Mouse (Mus musculus) limb, embryonic 13.5 days (tissue): Measurements from ENCODE around the gene Gdnf. TPM values are rescaled to one million over a fixed set of nuclear protein-coding genes. Genes with fewer than 3 reads are reported as not detected.
A peak's percentile ranks its signal among the peaks of the same experiment; 100 is the strongest.

Experiments used
- ATAC-seq: fragments of 200-750 bp; cut with Nextera tagmentation; 2 replicates; pipeline ENCODE4 v1.8.0; 2017; ENCODE audit warnings: low read depth, moderate number of reproducible peaks, moderate TSS enrichment; ENCODE audit not compliant: low FRiP score
- H3K27ac ChIP-seq: fragments of 300-500 bp; sonication (generic); 2 replicates; pipeline ENCODE4 v1.5.1; 2015; ENCODE audit warnings: inconsistent platforms, mild to moderate bottlenecking, moderate library complexity
- H3K27me3 ChIP-seq: fragments of 300-500 bp; sonication (generic); 2 replicates; pipeline ENCODE4 v1.6.1; 2015; ENCODE audit warnings: mild to moderate bottlenecking, inconsistent platforms
- H3K36me3 ChIP-seq: fragments of 300-500 bp; sonication (generic); 2 replicates; pipeline ENCODE4 v1.6.1; 2015; ENCODE audit warnings: inconsistent platforms, mild to moderate bottlenecking, moderate library complexity
- H3K4me1 ChIP-seq: fragments of 300-500 bp; sonication (generic); 2 replicates; pipeline ENCODE4 v1.6.1; 2015; ENCODE audit warnings: inconsistent platforms
- H3K4me2 ChIP-seq: fragments of 300-500 bp; sonication (generic); replicated peaks from 2 replicates; pipeline ENCODE4 v1.6.1; 2015; ENCODE audit warnings: inconsistent platforms, mild to moderate bottlenecking, moderate library complexity
- H3K4me3 ChIP-seq: fragments of 300-500 bp; sonication (generic); 2 replicates; pipeline ENCODE4 v1.5.1; 2015; ENCODE audit warnings: moderate library complexity, mild to moderate bottlenecking, inconsistent platforms
- H3K9ac ChIP-seq: fragments of 300-500 bp; sonication (generic); 2 replicates; pipeline ENCODE4 v1.6.1; 2015; ENCODE audit warnings: mild to moderate bottlenecking, inconsistent platforms
- H3K9me3 ChIP-seq: fragments of 300-500 bp; sonication (generic); 2 replicates; pipeline ENCODE4 v1.6.1; 2016; ENCODE audit warnings: inconsistent platforms
- WGBS: fragments of 180-500 bp; shearing (Covaris S2); methylation state at CpG from one replicate; pipeline ENCODE4 v1.1.7; 2015; 5-methylcytosine and 5-hydroxymethylcytosine counted together
- polyA plus RNA-seq: library from polyadenylated mRNA; unstranded; fragments of >200 nt; fragmentation: Nextera tagmentation; extraction: Ambion mirVana; gene quantifications from 2 replicates; pipeline ENCODE4 v1.2.1, GENCODE M21; 2015

Gene Gdnf
- 0.60 and 0.84 TPM in 2 replicates for polyA plus RNA-seq

DNA sequence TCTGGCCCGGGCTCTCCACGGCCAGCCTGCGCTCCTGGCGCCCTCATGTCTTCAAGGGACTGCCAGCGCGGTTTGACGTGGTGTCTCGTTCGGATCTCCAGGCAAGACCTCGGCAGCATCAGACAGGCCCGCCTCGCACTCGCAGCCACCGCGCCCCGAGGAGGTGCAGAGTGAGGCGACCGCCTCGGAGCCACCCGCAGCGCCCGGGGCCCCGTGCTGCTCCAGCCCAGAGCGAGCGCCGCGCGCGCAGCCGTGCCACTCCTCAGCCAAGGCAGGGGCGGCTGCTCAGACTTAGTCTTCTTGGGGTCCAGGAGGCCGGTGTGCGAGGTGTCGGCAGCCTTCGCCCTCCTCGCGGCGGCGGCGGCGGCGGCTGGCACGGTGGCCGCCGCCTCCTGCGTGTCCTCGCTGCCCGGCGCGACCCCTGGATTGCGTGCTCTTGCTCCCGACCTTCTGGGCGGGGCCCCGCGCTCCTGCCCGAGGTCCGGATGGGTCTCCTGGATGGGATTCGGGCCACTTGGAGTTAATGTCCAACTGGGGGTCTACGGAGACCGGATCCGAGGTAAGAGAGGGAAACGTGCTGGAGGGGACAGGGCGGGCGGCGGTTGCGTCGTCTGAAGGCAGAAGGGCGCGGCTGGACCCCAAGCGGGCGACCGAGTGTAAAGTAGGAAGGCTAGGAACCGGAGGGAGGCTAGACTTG lies at the start of gene Gdnf:
Gdnf (plus strand) TSS at position 291 of the 697 bp plus-strand sequence.
- peak within 1 kb of the TSS; percentile 97 for H3K4me2 ChIP-seq
- peaks cover 58% of the 10 kb centered on the region for H3K4me1 ChIP-seq
- WGBS: under 1% methylated on average over 70 of the region's 73 CpGs
- H3K27ac ChIP-seq: no peak within 1 kb of the TSS
- H3K36me3 ChIP-seq: no peaks in the 10 kb centered on the region
- no peaks in the 10 kb centered on the region for H3K9me3 ChIP-seq
- peak within 1 kb of the TSS; percentile 63 for H3K4me3 ChIP-seq
- peak; percentile 34 for ATAC-seq
- peaks cover 98% of the 10 kb centered on the region for H3K27me3 ChIP-seq
- peak within 1 kb of the TSS; percentile 70 for H3K9ac ChIP-seq

DNA sequence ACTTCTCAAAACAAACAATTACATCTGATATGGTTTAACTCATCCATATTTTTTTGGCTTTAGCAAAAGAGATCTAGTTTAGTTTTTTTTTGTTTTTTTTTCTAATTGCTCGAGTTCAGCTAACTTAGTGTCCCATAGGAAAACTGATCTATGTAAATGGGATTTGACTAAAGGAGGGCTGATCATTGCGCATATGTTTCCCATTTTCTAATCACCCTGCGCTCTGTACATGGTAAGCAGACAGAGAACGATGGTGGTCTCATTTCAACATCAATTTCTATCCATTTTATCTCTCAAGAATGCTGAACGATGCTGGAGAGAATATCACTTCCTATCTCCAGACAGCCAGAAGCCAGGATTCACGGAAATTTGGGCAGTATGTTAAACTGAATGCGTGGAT lies 43.5 kb upstream of the Gdnf start:
- no peaks in the 10 kb centered on the region for H3K27me3 ChIP-seq
- H3K36me3 ChIP-seq: no peaks in the 10 kb centered on the region
- H3K4me3 ChIP-seq: no peak overlapping the region
- H3K4me1 ChIP-seq: no peaks in the 10 kb centered on the region
- no peaks in the 10 kb centered on the region for H3K9me3 ChIP-seq
- no peak overlapping the region for H3K9ac ChIP-seq
- no peak overlapping the region for H3K27ac ChIP-seq
- no peak for ATAC-seq
- WGBS: 77% methylated on average over 7 of the region's 7 CpGs
- no peak overlapping the region for H3K4me2 ChIP-seq

- Histone ChIP-seq H3K27me3 (no peaks in the 10 kb centered on the region), H3K9me3 (no peaks in the 10 kb centered on the region), H3K36me3 (no peaks in the 10 kb centered on the region), H3K4me3 (no peak overlapping the region), H3K27ac (no peak overlapping the region), H3K4me2 (no peak overlapping the region), H3K9ac (no peak overlapping the region), H3K4me1 (no peaks in the 10 kb centered on the region)
- ATAC-seq: no peak
- 83% methylated on average over 8 of the region's 8 CpGs for WGBS
These were observed 37.7 kb upstream of the Gdnf start for GRCm38 (mm10) chr15:7772983-7773382.

DNA sequence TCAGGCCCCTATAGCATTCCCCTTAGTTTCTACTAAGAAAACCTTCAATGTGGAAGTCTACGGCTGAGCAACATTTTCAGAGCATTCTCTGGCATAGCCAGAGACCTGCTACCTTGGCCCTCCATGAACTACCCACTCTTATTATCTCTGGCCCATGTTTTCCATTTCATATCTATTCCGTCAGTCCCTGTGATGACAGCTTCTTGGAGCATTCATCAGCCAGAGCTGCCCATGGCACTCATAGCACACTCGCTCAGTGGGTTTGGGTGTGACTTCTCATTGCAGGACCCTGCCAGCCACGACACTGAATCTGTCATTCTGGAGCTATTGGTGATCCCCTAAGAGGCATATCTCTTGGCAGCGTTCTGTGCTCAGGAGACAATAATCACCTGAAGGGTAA lies 29.1 kb upstream of the Gdnf start:
- no peak overlapping the region for H3K9ac ChIP-seq
- H3K9me3 ChIP-seq: peaks cover 7% of the 10 kb centered on the region
- H3K27me3 ChIP-seq: no peaks in the 10 kb centered on the region
- no peaks in the 10 kb centered on the region for H3K4me1 ChIP-seq
- H3K4me2 ChIP-seq: no peak overlapping the region
- WGBS: 87% methylated on average over 5 of the region's 5 CpGs
- no peak overlapping the region for H3K27ac ChIP-seq
- no peak for ATAC-seq
- H3K4me3 ChIP-seq: no peak overlapping the region
- no peaks in the 10 kb centered on the region for H3K36me3 ChIP-seq

- Histone ChIP-seq H3K4me1 (peaks cover 51% of the 10 kb centered on the region), H3K9me3 (no peaks in the 10 kb centered on the region), H3K27ac (no peak overlapping the region), H3K4me2 (peak overlapping the region; percentile 97), H3K27me3 (peaks cover 93% of the 10 kb centered on the region), H3K4me3 (peak overlapping the region; percentile 63), H3K9ac (peak overlapping the region; percentile 70), H3K36me3 (no peaks in the 10 kb centered on the region)
- ATAC-seq: peak; percentile 20
- WGBS: 2% methylated on average over 32 of the region's 32 CpGs
These were observed 730 bp upstream of the Gdnf start for GRCm38 (mm10) chr15:7809841-7810391.

GRCm38 (mm10) chr15:7811253-7811625 lies 593 bp downstream of the Gdnf start:
- H3K4me1 ChIP-seq: peaks cover 62% of the 10 kb centered on the region
- H3K27me3 ChIP-seq: peaks cover 100% of the 10 kb centered on the region
- peak overlapping the region; percentile 97 for H3K4me2 ChIP-seq
- H3K9me3 ChIP-seq: no peaks in the 10 kb centered on the region
- H3K9ac ChIP-seq: peak overlapping the region; percentile 70
- under 1% methylated on average over 11 of the region's 11 CpGs for WGBS
- no peaks in the 10 kb centered on the region for H3K36me3 ChIP-seq
- no peak for ATAC-seq
- peak overlapping the region; percentile 63 for H3K4me3 ChIP-seq
- no peak overlapping the region for H3K27ac ChIP-seq

DNA sequence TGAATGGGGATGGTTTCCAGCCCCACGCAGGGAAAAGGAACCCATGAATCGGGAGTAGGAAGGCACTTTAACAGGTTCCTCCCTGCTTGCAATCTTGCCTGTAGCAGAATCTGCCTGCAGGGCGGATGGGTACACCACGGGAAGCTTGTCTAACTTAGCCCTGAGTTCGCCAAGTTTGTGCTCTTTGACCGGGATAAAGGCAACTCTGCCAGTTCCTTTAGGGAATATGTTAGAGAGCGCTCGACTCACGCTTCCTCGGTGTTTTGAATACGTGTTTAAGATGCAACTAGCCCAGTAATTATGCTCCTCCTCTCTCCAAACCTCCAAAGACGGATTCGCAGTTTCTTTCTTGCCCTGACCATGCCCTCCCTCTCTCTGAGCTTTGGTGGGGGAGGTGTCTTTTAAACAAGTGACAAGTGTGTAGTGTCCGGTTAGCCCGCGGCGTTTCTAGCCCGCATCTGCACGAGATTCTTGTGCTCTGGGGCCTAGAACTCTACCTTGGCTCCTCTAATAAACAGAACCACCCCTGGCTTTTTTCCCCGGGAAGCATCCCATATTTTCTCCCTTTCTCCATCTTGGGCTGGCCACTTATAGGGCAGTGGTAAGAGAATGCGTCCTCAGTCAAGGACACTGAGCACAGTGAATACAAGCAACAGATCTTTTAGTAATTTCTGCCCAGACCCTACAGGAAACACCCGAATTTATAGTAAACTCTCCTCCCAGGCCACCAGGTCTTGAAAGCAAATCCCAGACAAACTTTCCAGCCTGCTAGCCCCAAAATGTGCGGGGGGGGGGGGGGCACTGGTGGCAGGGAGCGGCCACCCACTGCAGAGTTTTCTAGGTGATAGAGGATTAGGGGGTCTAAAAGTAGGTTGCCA lies 1.4 kb downstream of the Gdnf start:
- ATAC-seq: no peak
- Histone ChIP-seq H3K4me3 (peak overlapping the region; percentile 63), H3K27me3 (peaks cover 100% of the 10 kb centered on the region), H3K4me1 (peaks cover 62% of the 10 kb centered on the region), H3K9ac (peak overlapping the region; percentile 70), H3K4me2 (peak overlapping the region; percentile 97), H3K27ac (no peak overlapping the region), H3K9me3 (no peaks in the 10 kb centered on the region), H3K36me3 (no peaks in the 10 kb centered on the region)
- WGBS: 5% methylated on average over 23 of the region's 24 CpGs

DNA sequence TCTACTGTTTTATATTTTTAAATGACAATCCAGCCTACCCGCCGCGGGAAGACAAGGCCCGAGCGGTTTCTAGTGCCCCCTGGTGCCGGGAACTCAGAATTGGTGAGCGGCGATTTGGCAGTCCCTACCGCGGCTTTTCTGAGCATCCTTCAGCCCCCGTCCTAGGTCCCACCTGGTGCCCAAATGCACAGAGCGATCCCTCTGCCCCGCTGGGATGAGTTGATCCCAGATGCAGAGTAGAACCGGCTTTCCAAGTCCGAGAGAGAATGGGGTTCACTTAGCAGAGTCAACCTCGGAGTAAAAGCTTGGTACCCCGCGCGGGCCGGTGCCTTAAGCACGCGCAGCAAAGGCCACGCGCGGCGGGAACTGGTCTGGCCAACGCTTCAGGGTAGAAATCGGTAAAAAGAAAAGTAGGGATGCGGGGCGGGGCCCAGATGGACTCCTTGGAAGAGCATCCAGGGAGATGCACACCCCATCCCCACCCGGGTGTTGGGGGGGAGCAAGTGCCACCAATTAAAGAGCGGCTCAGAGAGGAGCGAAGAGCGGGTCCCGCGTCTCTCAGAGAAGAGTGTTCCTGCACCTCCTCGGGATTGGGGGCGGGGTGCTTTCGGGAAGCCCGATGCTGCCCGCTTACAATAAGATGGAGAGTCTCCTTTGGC lies 2.4 kb downstream of the Gdnf start:
- peak overlapping the region; percentile 43; the same call in 1 of the 2 replicates for H3K9ac ChIP-seq
- H3K27ac ChIP-seq: no peak overlapping the region
- no peaks in the 10 kb centered on the region for H3K36me3 ChIP-seq
- peak overlapping the region; percentile 63 for H3K4me3 ChIP-seq
- peak; percentile 34 for ATAC-seq
- H3K9me3 ChIP-seq: no peaks in the 10 kb centered on the region
- H3K27me3 ChIP-seq: peaks cover 100% of the 10 kb centered on the region
- under 1% methylated on average over 41 of the region's 41 CpGs for WGBS
- peaks cover 62% of the 10 kb centered on the region for H3K4me1 ChIP-seq
- H3K4me2 ChIP-seq: peak overlapping the region; percentile 97

GRCm38 (mm10) chr15:7813531-7814370 lies 3.1 kb downstream of the Gdnf start:
- Histone ChIP-seq H3K27ac (no peak overlapping the region), H3K4me3 (peak overlapping the region; percentile 63), H3K27me3 (peaks cover 100% of the 10 kb centered on the region), H3K4me2 (peak overlapping the region; percentile 97), H3K36me3 (no peaks in the 10 kb centered on the region), H3K9me3 (no peaks in the 10 kb centered on the region), H3K4me1 (peaks cover 62% of the 10 kb centered on the region), H3K9ac (peak overlapping the region; percentile 43; the same call in 1 of the 2 replicates)
- WGBS: under 1% methylated on average over 39 of the region's 45 CpGs
- ATAC-seq: no peak

GRCm38 (mm10) chr15:7814371-7814680 lies 3.7 kb downstream of the Gdnf start:
- peak overlapping the region; percentile 63; the same call in 1 of the 2 replicates for H3K4me3 ChIP-seq
- no peaks in the 10 kb centered on the region for H3K36me3 ChIP-seq
- 5% methylated on average over 7 of the region's 7 CpGs for WGBS
- H3K9me3 ChIP-seq: no peaks in the 10 kb centered on the region
- no peak overlapping the region for H3K27ac ChIP-seq
- no peak for ATAC-seq
- H3K9ac ChIP-seq: no peak overlapping the region
- H3K4me1 ChIP-seq: peaks cover 62% of the 10 kb centered on the region
- H3K4me2 ChIP-seq: peak overlapping the region; percentile 97
- peaks cover 99% of the 10 kb centered on the region for H3K27me3 ChIP-seq

- WGBS: 1% methylated on average over 13 of the region's 13 CpGs
- H3K27me3 ChIP-seq: peaks cover 99% of the 10 kb centered on the region
- H3K27ac ChIP-seq: no peak overlapping the region
- peaks cover 56% of the 10 kb centered on the region for H3K4me1 ChIP-seq
- H3K4me3 ChIP-seq: peak overlapping the region; percentile 63
- no peaks in the 10 kb centered on the region for H3K9me3 ChIP-seq
- H3K9ac ChIP-seq: no peak overlapping the region; the same call in 1 of the 2 replicates
- no peak for ATAC-seq
- H3K4me2 ChIP-seq: peak overlapping the region; percentile 97
- no peaks in the 10 kb centered on the region for H3K36me3 ChIP-seq
These were observed 4.3 kb downstream of the Gdnf start for GRCm38 (mm10) chr15:7814917-7815316.
